Mouse (Mus musculus) ES-E14 (cell line): ENCODE data around the gene Chrna5. TPM values are rescaled to one million over a fixed set of nuclear protein-coding genes. Genes with fewer than 3 reads are reported as not detected.

ENCODE experiments used
- DNase-seq: peaks from one replicate; pipeline ENCODE4 v3.0.0-alpha.2; 2013; ENCODE audit warnings: low read depth, low spot score
- H3K27ac ChIP-seq: 2 replicates; pipeline ENCODE4 v1.5.1; 2012; ENCODE audit warnings: low read depth, mild to moderate bottlenecking, low read length, moderate library complexity, mixed read lengths; ENCODE audit not compliant: poor library complexity, insufficient read depth, severe bottlenecking
- H3K36me3 ChIP-seq: 2 replicates; pipeline ENCODE4 v1.6.1; 2012; ENCODE audit warnings: mild to moderate bottlenecking, low read length, moderate library complexity, mixed read lengths; ENCODE audit not compliant: control insufficient read depth, poor library complexity, insufficient read depth, severe bottlenecking
- H3K4me1 ChIP-seq, 2 experiments: fragments of 150-350 bp in 1 of 2; sonication (generic) in 1 of 2; 2 replicates each; pipeline ENCODE4 v1.6.1; 2012; ENCODE audit warnings: low read length in 2 of 2, mild to moderate bottlenecking in 1 of 2, mixed read lengths in 1 of 2; ENCODE audit not compliant: control insufficient read depth in 2 of 2, insufficient read depth in 2 of 2, poor library complexity in 1 of 2
- H3K4me3 ChIP-seq, 2 experiments: fragments of 150-350 bp in 1 of 2; sonication (generic) in 1 of 2; 2 replicates each; pipeline ENCODE4 v1.5.1; 2012; ENCODE audit warnings: low read length in 2 of 2, low read depth in 1 of 2, mild to moderate bottlenecking in 1 of 2, mixed read lengths in 1 of 2; ENCODE audit not compliant: insufficient read depth in 1 of 2, poor library complexity in 1 of 2, severe bottlenecking in 1 of 2
- H3K9ac ChIP-seq: 2 replicates; pipeline ENCODE4 v1.6.1; 2012; ENCODE audit warnings: low read depth, mild to moderate bottlenecking, low read length, mixed read lengths; ENCODE audit not compliant: poor library complexity, insufficient read depth, severe bottlenecking
- H3K9me3 ChIP-seq: fragments of 150-350 bp; sonication (generic); 2 replicates; pipeline ENCODE4 v1.6.1; 2012; ENCODE audit warnings: low read depth, mild to moderate bottlenecking, low read length; ENCODE audit not compliant: control insufficient read depth, insufficient read depth
- CHD2 ChIP-seq: IDR thresholded peaks from 2 replicates; pipeline ENCODE4 v1.6.1; 2014; ENCODE audit warnings: mild to moderate bottlenecking, low read depth, low read length, inconsistent platforms
- HCFC1 ChIP-seq: IDR thresholded peaks from 2 replicates; pipeline ENCODE4 v1.6.1; 2012; ENCODE audit warnings: low read length, inconsistent platforms, borderline replicate concordance; ENCODE audit not compliant: insufficient read depth
- MAFK ChIP-seq: IDR thresholded peaks from 2 replicates; pipeline ENCODE4 v1.6.1; 2014; ENCODE audit warnings: mild to moderate bottlenecking, low read depth, low read length, inconsistent platforms; ENCODE audit not compliant: insufficient read depth
- ZC3H11A ChIP-seq: IDR thresholded peaks from 2 replicates; pipeline ENCODE4 v1.6.1; 2012; ENCODE audit warnings: low read depth, mild to moderate bottlenecking, inconsistent platforms, low read length, borderline replicate concordance
- ZNF384 ChIP-seq: IDR thresholded peaks from 2 replicates; pipeline ENCODE4 v1.6.1; 2012; ENCODE audit warnings: low read depth, low read length, inconsistent platforms
- in situ Hi-C, 2 experiments: fragments of 600-800 bp; cut with MboI; formaldehyde crosslinking; loops; one replicate each; pipeline ENCODE4 v1.15.1; 2025; ENCODE audit warnings: low sequenced_read_pairs in 2 of 2, inconsistent platforms in 1 of 2; ENCODE audit not compliant: unreplicated experiment in 2 of 2
- total RNA-seq: library from RNA; depleted of rRNA; stranded (reverse); fragments of 300-350 nt; gene quantifications from 2 replicates; pipeline ENCODE4 v1.2.3, GENCODE M21; 2012

Gene Chrna5
- total RNA-seq, 1 experiment, result 1.3 TPM

GRCm38 (mm10) chr9:55025534-55026274 is 45.0 kb downstream of the Chrna5 start:
- Histone ChIP-seq H3K27ac (no peak overlapping the region), H3K4me3 (peak overlapping the region; percentile 53 to 57), H3K9ac (no peak overlapping the region), H3K4me1 (peaks cover 0 to 2% of the 10 kb centered on the region in 2 experiments; a peak in 1 of 4 replicates), H3K36me3 (no peaks in the 10 kb centered on the region), H3K9me3 (no peaks in the 10 kb centered on the region)
- no peak for DNase-seq
- in situ Hi-C loops, result no loop called here
- TF ChIP-seq ZC3H11A (no peak), ZNF384 (no peak), MAFK (no peak), HCFC1 (no peak), CHD2 (no peak)

- Histone ChIP-seq H3K4me1 (peaks cover 0 to 2% of the 10 kb centered on the region in 2 experiments; a peak in 1 of 4 replicates), H3K4me3 (peak within 1 kb of the TSS; percentile 53 to 57), H3K9ac (no peak within 1 kb of the TSS), H3K27ac (no peak within 1 kb of the TSS), H3K36me3 (no peaks in the 10 kb centered on the region), H3K9me3 (no peaks in the 10 kb centered on the region)
- DNase-seq, result no peak
- TF ChIP-seq HCFC1 (no peak), ZNF384 (no peak), ZC3H11A (no peak), MAFK (no peak)
- in situ Hi-C loops, result no loop called here
Observed at GRCm38 (mm10) chr9:55026275-55026663, 45.6 kb downstream of the Chrna5 start, which contains the start of gene Chrna3. Chrna3 (minus strand) TSS chr9:55026562.

- H3K9ac ChIP-seq, result no peak overlapping the region
- H3K9me3 ChIP-seq, result no peaks in the 10 kb centered on the region
- H3K27ac ChIP-seq, result no peak overlapping the region
- in situ Hi-C loops, result no loop called here
- TF ChIP-seq MAFK (no peak), ZNF384 (no peak), CHD2 (no peak), HCFC1 (no peak), ZC3H11A (no peak)
- H3K36me3 ChIP-seq, result no peaks in the 10 kb centered on the region
- H3K4me3 ChIP-seq, result no peak overlapping the region
- H3K4me1 ChIP-seq, result no peaks in the 10 kb centered on the region
- no peak for DNase-seq
Observed at GRCm38 (mm10) chr9:55031435-55032167, 50.9 kb downstream of the Chrna5 start.

- no peak overlapping the region for H3K9ac ChIP-seq
- no peak for DNase-seq
- no peak overlapping the region for H3K4me3 ChIP-seq
- TF ChIP-seq HCFC1 (no peak), ZC3H11A (no peak), CHD2 (no peak), ZNF384 (no peak), MAFK (no peak)
- H3K4me1 ChIP-seq, result no peaks in the 10 kb centered on the region
- H3K36me3 ChIP-seq, result no peaks in the 10 kb centered on the region
- in situ Hi-C loops, result no loop called here
- no peaks in the 10 kb centered on the region for H3K9me3 ChIP-seq
- H3K27ac ChIP-seq, result no peak overlapping the region
Observed at GRCm38 (mm10) chr9:55038948-55039347, 58.3 kb downstream of the Chrna5 start.
